Mouse (Mus musculus) erythroblast, embryonic 14.5 days (primary cell): Measurements from ENCODE around the gene Adgrd1.

ENCODE experiments used
- GATA1 ChIP-seq: IDR thresholded peaks from 2 replicates; pipeline ENCODE4 v1.6.1; 2012; ENCODE audit warnings: low read length, inconsistent platforms, mixed read lengths
- TAL1 ChIP-seq: IDR thresholded peaks from 3 replicates; pipeline ENCODE4 v1.6.1; 2012; ENCODE audit warnings: low read length, inconsistent platforms, mixed read lengths

- TF ChIP-seq TAL1: no peak
- no peak for TF ChIP-seq GATA1
Observed at GRCm38 (mm10) chr5:129155902-129156311, 59.4 kb downstream of the Adgrd1 start.
